Mouse (Mus musculus): Measurements from ENCODE around the gene Zfp704.

DNA sequence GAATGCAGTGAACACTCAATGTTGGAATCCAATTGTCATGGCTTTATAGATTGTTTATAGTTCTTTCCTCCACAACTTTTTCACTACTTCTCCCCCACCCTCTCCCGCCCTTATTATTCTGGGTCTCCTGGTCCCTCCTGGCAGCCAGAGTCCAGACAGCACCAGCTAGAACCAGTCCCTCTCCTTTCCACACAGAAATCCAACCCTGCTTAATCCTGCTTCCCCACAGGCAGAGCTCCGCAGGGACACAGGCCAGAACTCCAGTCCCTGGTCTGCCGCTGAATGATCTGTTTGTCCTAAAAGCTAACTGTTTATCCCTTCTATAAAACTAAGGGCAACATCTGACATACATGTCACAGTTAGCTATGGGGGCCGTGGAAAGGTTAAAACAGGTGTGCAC is 6.0 kb downstream of the Zfp704 start:
- TF ChIP-seq CTCF (IDR thresholded peaks at IDR 0.05; ENCODE audit: control insufficient read depth, insufficient read depth, insufficient replicate concordance, low read depth, low read length): no peak
- TF ChIP-seq POLR2A (IDR thresholded peaks at IDR 0.05; ENCODE audit: control insufficient read depth, low read depth, low read length): no peak
